Mouse (Mus musculus): ENCODE data around the gene Tenm1. TPM values are rescaled to one million over a fixed set of nuclear protein-coding genes. Genes with fewer than 3 reads are reported as not detected.
A peak's percentile ranks its signal among the peaks of the same experiment; 100 is the strongest.

Tenm1 gene
- polyA plus RNA-seq (2015; fragmentation: Nextera tagmentation; extraction: Ambion mirVana) = 0.72 and 1.1 TPM in 2 replicates

DNA sequence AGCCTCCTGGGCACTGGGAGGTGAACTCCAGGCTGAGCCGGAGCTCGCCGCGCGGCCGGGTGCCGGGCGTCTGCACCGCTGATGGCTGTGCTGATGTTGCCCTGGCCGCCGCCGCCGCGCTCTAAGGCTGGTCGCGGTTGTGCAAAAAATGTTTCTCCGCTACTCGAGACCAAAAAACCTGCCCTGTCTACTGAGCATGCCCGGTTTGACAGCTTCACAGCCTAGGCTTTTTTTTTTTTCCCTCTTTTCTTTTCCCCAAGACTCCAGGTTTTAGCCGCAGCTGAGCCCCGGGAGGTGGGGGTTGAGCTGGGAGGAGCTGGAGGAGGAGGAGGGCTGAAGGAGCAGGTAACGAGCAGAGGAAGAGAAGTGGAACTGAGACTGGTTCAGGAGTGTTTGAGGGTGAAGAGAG lies at the start of gene Tenm1:
Tenm1 (minus strand) TSS at position 272 of the 409 bp plus-strand sequence.
- 0 out of 2 replicates have a peak within 1 kb of the TSS, but pooled peaks have one; percentile 16 for H3K9ac ChIP-seq (replicated peaks; ENCODE audit: low read length)
- no peak within 1 kb of the TSS for H3K27ac ChIP-seq (ENCODE audit: low read length)
- peak within 1 kb of the TSS; percentile 55 for H3K4me2 ChIP-seq (replicated peaks; ENCODE audit: low read depth, low read length)
- H3K9me3 ChIP-seq (ENCODE audit: low read length) = no peaks in the 10 kb centered on the region
- H3K4me3 ChIP-seq (ENCODE audit: low read length) = peak within 1 kb of the TSS; percentile 43
- 23% methylated on average over 21 of the region's 22 CpGs for WGBS
- H3K36me3 ChIP-seq (ENCODE audit: insufficient read depth, low read length) = no peaks in the 10 kb centered on the region
- H3K27me3 ChIP-seq (ENCODE audit: insufficient read depth, low read length) = peaks cover 12% of the 10 kb centered on the region
- ATAC-seq (ENCODE audit: low FRiP score, low TSS enrichment) = peak; percentile 71
- no peaks in the 10 kb centered on the region for H3K4me1 ChIP-seq (ENCODE audit: insufficient read depth, low read length)

GRCm38 (mm10) chrX:43467311-43467710 lies 38.4 kb upstream of the Tenm1 start:
- Histone ChIP-seq H3K9ac (replicated peaks; ENCODE audit: low read length) (no peak overlapping the region), H3K4me2 (replicated peaks; ENCODE audit: low read depth, low read length) (no peak overlapping the region), H3K27ac (ENCODE audit: low read length) (no peak overlapping the region), H3K36me3 (ENCODE audit: insufficient read depth, low read length) (no peaks in the 10 kb centered on the region), H3K4me1 (ENCODE audit: insufficient read depth, low read length) (no peaks in the 10 kb centered on the region), H3K4me3 (ENCODE audit: low read length) (no peak overlapping the region), H3K27me3 (ENCODE audit: insufficient read depth, low read length) (no peaks in the 10 kb centered on the region), H3K9me3 (ENCODE audit: low read length) (no peaks in the 10 kb centered on the region)
- no peak for ATAC-seq (ENCODE audit: low FRiP score, low TSS enrichment)

GRCm38 (mm10) chrX:43430581-43430980 lies 1.7 kb upstream of the Tenm1 start:
- no peaks in the 10 kb centered on the region for H3K9me3 ChIP-seq (ENCODE audit: low read length)
- no peaks in the 10 kb centered on the region for H3K4me1 ChIP-seq (ENCODE audit: insufficient read depth, low read length)
- no peak overlapping the region for H3K9ac ChIP-seq (replicated peaks; ENCODE audit: low read length)
- peaks cover 12% of the 10 kb centered on the region for H3K27me3 ChIP-seq (ENCODE audit: insufficient read depth, low read length)
- no peaks in the 10 kb centered on the region for H3K36me3 ChIP-seq (ENCODE audit: insufficient read depth, low read length)
- peak overlapping the region; percentile 55 for H3K4me2 ChIP-seq (replicated peaks; ENCODE audit: low read depth, low read length)
- 12% methylated on average over 11 of the region's 11 CpGs for WGBS
- peak; percentile 47; the same call in 1 of the 2 replicates for ATAC-seq (ENCODE audit: low FRiP score, low TSS enrichment)
- H3K27ac ChIP-seq (ENCODE audit: low read length) = no peak overlapping the region
- peak overlapping the region; percentile 35 for H3K4me3 ChIP-seq (ENCODE audit: low read length)

DNA sequence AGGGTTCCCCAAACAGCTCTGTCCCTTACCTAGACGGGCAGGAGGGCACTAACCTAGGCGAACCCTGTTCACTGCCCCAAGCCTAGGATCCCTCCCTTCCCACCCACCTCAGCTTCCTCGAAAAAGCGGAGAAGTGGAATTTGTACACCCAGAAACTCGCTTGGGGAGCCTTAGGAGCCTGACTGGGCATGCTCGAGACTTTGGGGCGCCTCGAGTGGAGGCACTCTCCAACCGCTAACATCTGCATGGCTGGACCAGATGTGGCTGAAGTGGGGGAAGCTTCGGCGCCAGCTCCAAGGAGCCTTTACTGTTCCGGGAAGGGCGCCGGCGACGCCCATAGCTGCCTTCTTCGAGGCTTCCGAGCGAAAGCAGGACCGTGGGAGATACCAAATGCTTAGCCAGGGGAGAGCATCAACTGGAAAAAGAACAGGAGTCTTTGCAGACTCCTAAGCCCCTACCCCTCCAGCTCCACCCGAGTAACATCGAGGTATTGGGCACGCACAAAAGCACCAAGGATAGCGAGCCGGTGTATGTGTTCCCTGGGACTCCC lies 1.1 kb upstream of the Tenm1 start:
- ATAC-seq (ENCODE audit: low FRiP score, low TSS enrichment) = 0 out of 2 replicates have a peak, but pooled peaks have one; percentile 44
- peaks cover 12% of the 10 kb centered on the region for H3K27me3 ChIP-seq (ENCODE audit: insufficient read depth, low read length)
- H3K4me1 ChIP-seq (ENCODE audit: insufficient read depth, low read length) = no peaks in the 10 kb centered on the region
- no peak overlapping the region for H3K27ac ChIP-seq (ENCODE audit: low read length)
- H3K9ac ChIP-seq (replicated peaks; ENCODE audit: low read length) = 0 out of 2 replicates have a peak overlapping the region, but pooled peaks have one; percentile 16
- no peaks in the 10 kb centered on the region for H3K36me3 ChIP-seq (ENCODE audit: insufficient read depth, low read length)
- WGBS = 36% methylated on average over 25 of the region's 25 CpGs
- peak overlapping the region; percentile 55 for H3K4me2 ChIP-seq (replicated peaks; ENCODE audit: low read depth, low read length)
- H3K4me3 ChIP-seq (ENCODE audit: low read length) = peak overlapping the region; percentile 35
- no peaks in the 10 kb centered on the region for H3K9me3 ChIP-seq (ENCODE audit: low read length)

- Histone ChIP-seq H3K4me1 (ENCODE audit: insufficient read depth, low read length) (no peaks in the 10 kb centered on the region), H3K27me3 (ENCODE audit: insufficient read depth, low read length) (peaks cover 12% of the 10 kb centered on the region), H3K9ac (replicated peaks; ENCODE audit: low read length) (no peak overlapping the region), H3K4me2 (replicated peaks; ENCODE audit: low read depth, low read length) (peak overlapping the region; percentile 55), H3K9me3 (ENCODE audit: low read length) (no peaks in the 10 kb centered on the region), H3K36me3 (ENCODE audit: insufficient read depth, low read length) (no peaks in the 10 kb centered on the region), H3K4me3 (ENCODE audit: low read length) (peak overlapping the region; percentile 43), H3K27ac (ENCODE audit: low read length) (no peak overlapping the region)
- 0 out of 2 replicates have a peak, but pooled peaks have one; percentile 25 for ATAC-seq (ENCODE audit: low FRiP score, low TSS enrichment)
- WGBS = 16% methylated on average over 12 of the region's 12 CpGs
Measured at GRCm38 (mm10) chrX:43429337-43429736, 411 bp upstream of the Tenm1 start.

GRCm38 (mm10) chrX:43427961-43428365 lies 963 bp downstream of the Tenm1 start:
- Histone ChIP-seq H3K4me1 (ENCODE audit: insufficient read depth, low read length) (no peaks in the 10 kb centered on the region), H3K27ac (ENCODE audit: low read length) (no peak overlapping the region), H3K4me3 (ENCODE audit: low read length) (peak overlapping the region; percentile 43), H3K27me3 (ENCODE audit: insufficient read depth, low read length) (peaks cover 12% of the 10 kb centered on the region), H3K9ac (replicated peaks; ENCODE audit: low read length) (no peak overlapping the region), H3K36me3 (ENCODE audit: insufficient read depth, low read length) (no peaks in the 10 kb centered on the region), H3K4me2 (replicated peaks; ENCODE audit: low read depth, low read length) (peak overlapping the region; percentile 55), H3K9me3 (ENCODE audit: low read length) (no peaks in the 10 kb centered on the region)
- 24% methylated on average over 12 of the region's 12 CpGs for WGBS
- ATAC-seq (ENCODE audit: low FRiP score, low TSS enrichment) = no peak

DNA sequence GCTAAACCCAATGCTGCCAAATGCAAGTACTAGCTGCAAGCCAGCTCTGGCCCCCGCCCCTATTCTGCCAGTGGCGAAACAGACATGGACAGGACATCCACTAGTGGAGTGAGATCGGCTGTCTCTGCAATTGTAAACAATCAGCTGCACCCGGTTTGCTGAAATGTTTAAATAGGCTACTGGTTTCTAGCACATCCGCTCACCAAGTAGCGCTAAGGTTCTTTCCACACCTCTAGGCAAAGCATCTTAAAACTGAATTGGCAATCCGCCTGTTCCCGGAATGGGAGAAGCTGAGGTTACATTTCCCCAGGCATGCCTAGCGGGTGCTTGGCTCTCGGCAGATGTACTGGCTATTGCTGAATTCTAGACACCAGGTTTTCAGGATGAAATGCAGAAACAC lies 1.8 kb downstream of the Tenm1 start:
- Histone ChIP-seq H3K4me1 (ENCODE audit: insufficient read depth, low read length) (no peaks in the 10 kb centered on the region), H3K9ac (replicated peaks; ENCODE audit: low read length) (no peak overlapping the region), H3K36me3 (ENCODE audit: insufficient read depth, low read length) (no peaks in the 10 kb centered on the region), H3K27ac (ENCODE audit: low read length) (no peak overlapping the region), H3K9me3 (ENCODE audit: low read length) (no peaks in the 10 kb centered on the region), H3K4me2 (replicated peaks; ENCODE audit: low read depth, low read length) (0 out of 2 replicates have a peak overlapping the region, but pooled peaks have one; percentile 14), H3K4me3 (ENCODE audit: low read length) (no peak overlapping the region), H3K27me3 (ENCODE audit: insufficient read depth, low read length) (peaks cover 12% of the 10 kb centered on the region)
- ATAC-seq (ENCODE audit: low FRiP score, low TSS enrichment) = no peak
- 34% methylated on average over 10 of the region's 10 CpGs for WGBS

DNA sequence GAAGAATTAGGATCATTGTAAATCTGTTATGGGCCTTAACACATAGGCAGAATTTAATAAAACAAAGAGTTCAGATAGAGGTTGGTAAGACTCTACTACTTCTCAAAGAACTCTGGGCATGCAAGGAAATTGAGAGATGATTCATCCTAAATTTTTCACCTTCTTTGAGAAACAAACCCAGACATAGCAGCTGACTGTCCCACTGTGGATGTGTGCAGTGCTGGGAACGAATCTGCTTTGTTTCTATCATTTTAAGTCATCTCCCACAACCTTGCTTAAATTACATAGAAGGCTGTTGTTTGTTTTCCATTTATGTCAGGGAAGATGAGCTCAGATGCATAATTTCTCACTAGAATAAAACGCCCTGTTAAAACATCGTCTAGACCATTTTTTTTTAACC lies 31.0 kb downstream of the Tenm1 start:
- 73% methylated on average over 3 of the region's 3 CpGs for WGBS
- no peaks in the 10 kb centered on the region for H3K9me3 ChIP-seq (ENCODE audit: low read length)
- no peak overlapping the region for H3K4me2 ChIP-seq (replicated peaks; ENCODE audit: low read depth, low read length)
- no peak overlapping the region for H3K27ac ChIP-seq (ENCODE audit: low read length)
- H3K27me3 ChIP-seq (ENCODE audit: insufficient read depth, low read length) = no peaks in the 10 kb centered on the region
- no peaks in the 10 kb centered on the region for H3K36me3 ChIP-seq (ENCODE audit: insufficient read depth, low read length)
- no peaks in the 10 kb centered on the region for H3K4me1 ChIP-seq (ENCODE audit: insufficient read depth, low read length)
- no peak overlapping the region for H3K9ac ChIP-seq (replicated peaks; ENCODE audit: low read length)
- no peak for ATAC-seq (ENCODE audit: low FRiP score, low TSS enrichment)
- H3K4me3 ChIP-seq (ENCODE audit: low read length) = no peak overlapping the region

- no peak overlapping the region for H3K4me3 ChIP-seq (ENCODE audit: low read length)
- no peak overlapping the region for H3K4me2 ChIP-seq (replicated peaks; ENCODE audit: low read depth, low read length)
- ATAC-seq (ENCODE audit: low FRiP score, low TSS enrichment) = no peak
- H3K9me3 ChIP-seq (ENCODE audit: low read length) = no peaks in the 10 kb centered on the region
- no peaks in the 10 kb centered on the region for H3K27me3 ChIP-seq (ENCODE audit: insufficient read depth, low read length)
- 79% methylated on average over 5 of the region's 5 CpGs for WGBS
- H3K9ac ChIP-seq (replicated peaks; ENCODE audit: low read length) = no peak overlapping the region
- H3K27ac ChIP-seq (ENCODE audit: low read length) = no peak overlapping the region
- H3K36me3 ChIP-seq (ENCODE audit: insufficient read depth, low read length) = no peaks in the 10 kb centered on the region
- no peaks in the 10 kb centered on the region for H3K4me1 ChIP-seq (ENCODE audit: insufficient read depth, low read length)
Measured at GRCm38 (mm10) chrX:43388106-43388505, 40.8 kb downstream of the Tenm1 start.

DNA sequence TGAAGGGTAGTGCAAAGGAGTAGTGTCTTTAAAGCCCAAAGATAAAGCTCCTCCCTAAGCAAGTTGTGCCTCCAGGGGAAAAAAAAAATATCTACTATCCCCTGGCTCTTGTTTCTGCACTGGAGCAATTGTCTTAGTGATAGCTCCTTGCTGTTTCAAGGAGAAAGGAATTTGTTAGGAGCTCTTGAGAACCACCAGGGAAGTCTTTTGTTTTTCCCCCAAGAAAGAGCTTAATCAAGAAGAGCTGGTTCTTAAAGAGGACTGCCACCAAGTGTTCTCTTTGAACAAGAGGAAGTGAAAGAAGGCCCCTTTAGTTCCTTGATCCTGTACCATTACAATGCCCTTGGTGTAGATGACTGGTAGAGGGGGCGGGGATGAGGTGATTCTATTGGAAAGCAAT lies 56.4 kb downstream of the Tenm1 start:
- H3K27me3 ChIP-seq (ENCODE audit: insufficient read depth, low read length) = no peaks in the 10 kb centered on the region
- no peak overlapping the region for H3K4me3 ChIP-seq (ENCODE audit: low read length)
- no peak overlapping the region for H3K27ac ChIP-seq (ENCODE audit: low read length)
- H3K36me3 ChIP-seq (ENCODE audit: insufficient read depth, low read length) = no peaks in the 10 kb centered on the region
- 71% methylated on average over 1 of the region's 1 CpGs for WGBS
- no peaks in the 10 kb centered on the region for H3K9me3 ChIP-seq (ENCODE audit: low read length)
- H3K9ac ChIP-seq (replicated peaks; ENCODE audit: low read length) = no peak overlapping the region
- H3K4me2 ChIP-seq (replicated peaks; ENCODE audit: low read depth, low read length) = no peak overlapping the region
- H3K4me1 ChIP-seq (ENCODE audit: insufficient read depth, low read length) = no peaks in the 10 kb centered on the region
- ATAC-seq (ENCODE audit: low FRiP score, low TSS enrichment) = no peak
